Mouse (Mus musculus): ENCODE measurements at regions not wholly inside any gene's neighbourhood (a gene's known extent, or its start where the extent isn't known, plus 50 kb on each side); places are given as distances from the start of the nearest gene placed in this dataset.

DNA sequence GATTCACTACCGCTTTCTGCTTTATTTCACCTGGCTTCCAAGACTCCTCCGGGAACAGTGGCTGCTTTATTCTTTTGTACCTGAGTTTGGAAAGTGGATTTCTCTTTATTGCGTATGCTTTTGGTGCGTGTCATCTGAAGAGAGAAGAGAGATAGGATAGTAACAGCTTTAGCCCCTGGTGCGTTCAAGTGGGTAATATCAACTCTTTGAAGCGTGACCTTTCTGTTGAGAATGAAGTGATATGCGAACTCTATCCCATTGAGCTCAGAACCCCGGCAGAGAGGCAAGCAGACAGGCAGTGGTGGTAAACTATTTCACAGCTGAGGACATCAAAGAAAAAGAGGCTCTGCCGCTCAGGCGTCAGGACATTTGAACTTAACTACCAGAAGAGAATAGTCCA, 72.7 kb upstream of the Phactr1 start:
- no peak for TF ChIP-seq POLR2A (IDR thresholded peaks at IDR 0.05; ENCODE audit: insufficient read length, low read depth)
- TF ChIP-seq TCF12 (IDR thresholded peaks at IDR 0.05; ENCODE audit: insufficient read depth, poor library complexity, severe bottlenecking): no peak
- no peak for TF ChIP-seq MAX (IDR thresholded peaks at IDR 0.05; ENCODE audit: low read depth)
- TF ChIP-seq USF1 (IDR thresholded peaks at IDR 0.05; ENCODE audit: low read depth): no peak
- TF ChIP-seq CEBPB (IDR thresholded peaks at IDR 0.05; ENCODE audit: insufficient read depth, poor library complexity, severe bottlenecking): no peak
- TF ChIP-seq MYOG (IDR thresholded peaks at IDR 0.05; ENCODE audit: control insufficient read depth in 1 of 3, insufficient read depth in 1 of 3, insufficient read length in 2 of 3, low read depth in 2 of 3): no peak
- no peak for TF ChIP-seq MYOD1 (IDR thresholded peaks at IDR 0.05; ENCODE audit: control insufficient read depth in 1 of 3, insufficient read length in 2 of 3, low read depth in 2 of 3)
- no peak for TF ChIP-seq SRF (IDR thresholded peaks at IDR 0.05; ENCODE audit: control insufficient read depth, insufficient read length, low read depth)
- TF ChIP-seq E2F4 (IDR thresholded peaks at IDR 0.05; ENCODE audit: insufficient read depth): no peak
- no peak for TF ChIP-seq REST (IDR thresholded peaks at IDR 0.05; ENCODE audit: insufficient read depth, insufficient read length)
- TF ChIP-seq POLR2AphosphoS2 (IDR thresholded peaks at IDR 0.05; ENCODE audit: insufficient read length, low read depth): no peak
